Mouse (Mus musculus) liver, embryonic 14.5 days (tissue): ENCODE data around the gene Fmnl3. TPM values are rescaled to one million over a fixed set of nuclear protein-coding genes. Genes with fewer than 3 reads are reported as not detected.

Experiments
- ATAC-seq: fragments of 200-750 bp; cut with Nextera tagmentation; 2 replicates; pipeline ENCODE4 v1.8.0; 2017; ENCODE audit warnings: moderate number of reproducible peaks, mild to moderate bottlenecking, moderate library complexity; ENCODE audit not compliant: insufficient read depth
- DNase-seq, 3 experiments: peaks; one replicate each; pipeline ENCODE4 v3.0.0-alpha.2; 2012 to 2013; ENCODE audit warnings: low read depth in 3 of 3, low spot score in 3 of 3
- H3K27ac ChIP-seq: fragments of 300-500 bp; sonication (generic); 2 replicates; pipeline ENCODE4 v1.5.1; 2014; ENCODE audit warnings: moderate library complexity, mild to moderate bottlenecking, control low read depth, inconsistent platforms
- H3K27me3 ChIP-seq: fragments of 300-500 bp; sonication (generic); 2 replicates; pipeline ENCODE4 v1.6.1; 2014; ENCODE audit warnings: mild to moderate bottlenecking, low read length, moderate library complexity; ENCODE audit not compliant: control insufficient read depth, insufficient read depth
- H3K36me3 ChIP-seq: fragments of 300-500 bp; sonication (generic); replicated peaks from 2 replicates; pipeline ENCODE4 v1.6.1; 2014; ENCODE audit warnings: low read depth; ENCODE audit not compliant: control insufficient read depth, insufficient read depth
- H3K4me1 ChIP-seq, 2 experiments: fragments of 200-500 bp in 1 of 2; fragments of 300-500 bp in 1 of 2; sonication (generic) in 1 of 2; replicated peaks; 2 replicates each; pipeline ENCODE4 v1.6.1; 2012 to 2014; ENCODE audit warnings: antibody characterized with exemption in 1 of 2, inconsistent platforms in 1 of 2, low read length in 1 of 2; ENCODE audit not compliant: control insufficient read depth in 2 of 2, insufficient read depth in 2 of 2
- H3K4me2 ChIP-seq: fragments of 300-500 bp; sonication (generic); 2 replicates; pipeline ENCODE4 v1.6.1; 2014; ENCODE audit warnings: low read depth, mild to moderate bottlenecking, control low read depth, moderate library complexity
- H3K4me3 ChIP-seq, 2 experiments: fragments of 200-500 bp in 1 of 2; fragments of 300-500 bp in 1 of 2; sonication (generic) in 1 of 2; 2 replicates each; pipeline ENCODE4 v1.5.1; 2012 to 2014; ENCODE audit warnings: low read depth in 2 of 2, low read length in 2 of 2, mild to moderate bottlenecking in 2 of 2, control low read depth in 1 of 2, inconsistent platforms in 1 of 2, moderate library complexity in 1 of 2; ENCODE audit not compliant: insufficient read depth in 1 of 2
- H3K9ac ChIP-seq: fragments of 300-500 bp; sonication (generic); replicated peaks from 2 replicates; pipeline ENCODE4 v1.6.1; 2014; ENCODE audit warnings: mild to moderate bottlenecking, control low read depth, moderate library complexity
- H3K9me3 ChIP-seq: fragments of 300-500 bp; sonication (generic); 2 replicates; pipeline ENCODE4 v1.6.1; 2016; ENCODE audit warnings: low read length, mixed read lengths; ENCODE audit not compliant: control insufficient read depth
- CTCF ChIP-seq: IDR thresholded peaks from 2 replicates; pipeline ENCODE4 v1.5.1; 2016; ENCODE audit warnings: antibody characterized with exemption, low read depth, control low read depth
- EP300 ChIP-seq: IDR thresholded peaks from 2 replicates; pipeline ENCODE4 v1.6.1; 2016; ENCODE audit warnings: antibody characterized with exemption, low read depth
- WGBS: fragments of 180-500 bp; shearing (Covaris S2); extraction: QIAGEN DNeasy Blood & Tissue Kit; methylation state at CpG from one replicate; pipeline ENCODE4 v1.1.7; 2014; ENCODE audit not compliant: insufficient replicate concordance; 5-methylcytosine and 5-hydroxymethylcytosine counted together
- polyA plus RNA-seq, 2 experiments: library from polyadenylated mRNA; depleted of rRNA in 1 of 2; stranded (reverse) in 1 of 2; unstranded in 1 of 2; fragments of >200 nt; fragmentation: Nextera tagmentation in 1 of 2; extraction: Ambion mirVana in 1 of 2; gene quantifications; 2 replicates each; pipeline versions ENCODE4 v1.2.1 to v1.2.3; 2012 to 2014

The Fmnl3 gene
- 3.2 and 3.7 TPM in 2 replicates for polyA plus RNA-seq (2012; rRNA removed)
- polyA plus RNA-seq (2014; fragmentation: Nextera tagmentation; extraction: Ambion mirVana) = 1.4 and 1.5 TPM in 2 replicates

DNA sequence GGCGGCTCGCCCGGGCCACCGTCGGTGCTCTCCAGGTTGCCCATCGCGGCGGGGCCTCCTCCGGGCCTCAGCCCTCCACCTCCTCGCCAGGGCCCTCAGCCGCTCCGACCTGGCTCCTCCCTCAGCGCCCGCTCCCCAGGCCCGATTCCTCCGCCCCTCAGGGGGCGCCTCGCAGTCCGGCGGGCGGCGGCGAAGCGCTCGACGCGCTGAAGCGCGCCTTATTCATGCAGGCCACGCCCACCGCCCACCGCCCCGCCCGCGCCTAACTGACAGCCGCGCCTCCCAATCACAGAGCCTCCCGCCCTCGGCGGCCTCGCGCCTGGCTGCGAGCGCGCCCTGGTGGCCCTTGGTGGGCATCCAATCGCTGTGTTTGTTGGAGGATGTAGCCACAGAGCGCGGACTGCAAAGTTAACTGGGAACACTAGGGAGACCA, at the start of gene Fmnl3:
TSS of gene Fmnl3 (minus strand) at position 224 of the 433 bp plus-strand sequence.
- Histone ChIP-seq H3K27me3 (peaks cover 23% of the 10 kb centered on the region), H3K4me3 (peak within 1 kb of the TSS; percentile 54 to 65), H3K4me2 (peak within 1 kb of the TSS; percentile 64), H3K9me3 (no peaks in the 10 kb centered on the region), H3K27ac (no peak within 1 kb of the TSS), H3K4me1 (peaks cover 0 to 3% of the 10 kb centered on the region in 2 experiments; a peak in 2 of 4 replicates), H3K36me3 (no peaks in the 10 kb centered on the region), H3K9ac (peak within 1 kb of the TSS; percentile 16)
- DNase-seq = peak; percentile 60 to 64 (median 62)
- TF ChIP-seq EP300 (no peak), CTCF (peak; percentile 82)
- peak; percentile 85 for ATAC-seq
- WGBS = under 1% methylated on average over 47 of the region's 48 CpGs

DNA sequence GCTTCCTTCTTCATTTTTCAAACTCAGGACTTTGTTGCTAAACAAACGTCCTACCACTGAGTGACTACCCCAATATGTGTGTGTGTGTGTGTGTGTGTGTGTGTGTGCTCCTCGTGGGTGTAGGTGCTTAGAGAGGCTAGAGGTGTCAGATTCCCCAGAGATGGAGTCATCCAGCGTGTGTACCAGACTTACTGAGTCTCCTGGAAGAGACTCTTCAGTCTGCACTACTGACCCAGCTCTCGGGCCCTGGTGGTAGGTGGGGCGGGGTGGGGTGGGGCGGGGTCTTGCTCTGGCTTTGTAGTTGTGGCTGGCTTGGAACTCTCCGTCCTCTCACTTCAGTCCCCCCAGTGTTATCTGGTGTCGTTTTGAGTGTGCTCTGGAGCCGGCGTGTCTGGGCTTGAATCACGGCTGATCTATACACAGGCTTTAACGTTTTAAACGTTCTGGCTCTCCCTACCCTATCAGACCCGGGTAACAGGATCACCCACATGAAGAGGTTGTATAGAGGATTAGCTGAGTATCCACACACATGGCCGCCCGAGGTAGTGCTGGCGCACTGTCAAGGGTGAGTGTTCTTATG, 47.5 kb upstream of the Fmnl3 start:
- no peaks in the 10 kb centered on the region for H3K9me3 ChIP-seq
- H3K36me3 ChIP-seq = no peaks in the 10 kb centered on the region
- no peak overlapping the region for H3K4me2 ChIP-seq
- no peaks in the 10 kb centered on the region for H3K27me3 ChIP-seq
- H3K4me1 ChIP-seq = peaks cover 0 to 13% of the 10 kb centered on the region in 2 experiments; a peak in 2 of 4 replicates
- TF ChIP-seq EP300 (no peak), CTCF (no peak)
- H3K4me3 ChIP-seq = no peak overlapping the region
- ATAC-seq = no peak
- no peak overlapping the region for H3K9ac ChIP-seq
- WGBS = 29% methylated on average over 17 of the region's 17 CpGs
- H3K27ac ChIP-seq = no peak overlapping the region
- DNase-seq = no peak

DNA sequence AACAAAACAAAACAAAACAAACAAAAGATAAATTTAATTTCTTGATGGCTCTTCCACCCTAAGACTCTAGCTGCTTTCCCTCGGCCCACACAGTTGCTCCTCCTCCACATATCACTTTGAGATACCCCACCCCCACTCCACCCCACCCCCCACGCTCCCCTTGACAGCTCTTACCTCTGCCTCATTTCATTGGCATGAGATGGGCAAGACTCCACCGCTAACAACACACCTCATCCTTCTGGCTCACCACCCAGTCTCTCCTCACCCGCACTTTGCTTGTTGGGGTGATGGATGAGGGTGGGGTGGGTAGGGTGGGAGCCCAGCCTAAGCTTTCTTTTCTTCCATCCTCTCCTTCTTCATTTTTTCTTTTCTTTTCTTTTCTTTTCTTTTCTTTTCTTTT, 46.7 kb upstream of the Fmnl3 start:
- no peak for DNase-seq
- Histone ChIP-seq H3K4me1 (peaks cover 0 to 13% of the 10 kb centered on the region in 2 experiments; a peak in 2 of 4 replicates), H3K9me3 (no peaks in the 10 kb centered on the region), H3K36me3 (no peaks in the 10 kb centered on the region), H3K4me2 (peak overlapping the region; percentile 29), H3K27ac (no peak overlapping the region), H3K9ac (no peak overlapping the region; the same call in 1 of the 2 replicates), H3K27me3 (no peaks in the 10 kb centered on the region), H3K4me3 (no peak overlapping the region)
- 33% methylated on average over 4 of the region's 4 CpGs for WGBS
- no peak for TF ChIP-seq CTCF
- TF ChIP-seq EP300 = no peak
- ATAC-seq = no peak

DNA sequence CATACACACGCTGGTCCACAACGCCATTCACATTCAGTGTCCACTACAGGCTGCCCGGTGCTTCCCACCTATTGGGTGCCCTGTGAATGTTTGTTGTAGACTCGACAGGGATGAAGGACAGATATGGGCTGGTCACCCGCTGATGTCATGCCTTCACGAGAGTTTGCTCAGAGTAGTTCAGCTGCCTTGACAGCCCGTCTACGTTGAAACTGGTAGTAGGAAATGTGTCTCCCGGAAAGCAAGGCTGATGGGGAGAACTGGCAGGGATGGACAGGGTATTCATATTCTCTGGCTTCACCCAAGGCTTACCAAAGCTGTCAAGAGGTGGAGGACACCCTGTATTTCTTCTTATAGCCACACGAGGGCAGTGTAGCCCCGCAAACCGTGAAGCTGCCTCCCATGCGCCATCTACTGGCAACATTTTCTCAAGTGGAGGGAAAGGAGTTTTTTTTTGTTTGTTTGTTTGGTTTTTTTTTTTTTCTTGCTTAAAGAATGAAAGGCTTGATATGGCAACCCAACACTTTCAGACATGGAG, 46.1 kb upstream of the Fmnl3 start:
- H3K9me3 ChIP-seq = no peaks in the 10 kb centered on the region
- H3K36me3 ChIP-seq = no peaks in the 10 kb centered on the region
- no peaks in the 10 kb centered on the region for H3K27me3 ChIP-seq
- no peak overlapping the region for H3K27ac ChIP-seq
- H3K4me1 ChIP-seq = peaks cover 0 to 11% of the 10 kb centered on the region in 2 experiments; a peak in 2 of 4 replicates
- no peak overlapping the region; the same call in 1 of the 2 replicates for H3K9ac ChIP-seq
- 13% methylated on average over 13 of the region's 13 CpGs for WGBS
- no peak overlapping the region for H3K4me3 ChIP-seq
- peak; percentile 43; the same call in 1 of the 2 replicates for ATAC-seq
- TF ChIP-seq CTCF (peak; percentile 100), EP300 (no peak)
- peak; percentile 73 to 80 (median 74) for DNase-seq
- H3K4me2 ChIP-seq = peak overlapping the region; percentile 36

DNA sequence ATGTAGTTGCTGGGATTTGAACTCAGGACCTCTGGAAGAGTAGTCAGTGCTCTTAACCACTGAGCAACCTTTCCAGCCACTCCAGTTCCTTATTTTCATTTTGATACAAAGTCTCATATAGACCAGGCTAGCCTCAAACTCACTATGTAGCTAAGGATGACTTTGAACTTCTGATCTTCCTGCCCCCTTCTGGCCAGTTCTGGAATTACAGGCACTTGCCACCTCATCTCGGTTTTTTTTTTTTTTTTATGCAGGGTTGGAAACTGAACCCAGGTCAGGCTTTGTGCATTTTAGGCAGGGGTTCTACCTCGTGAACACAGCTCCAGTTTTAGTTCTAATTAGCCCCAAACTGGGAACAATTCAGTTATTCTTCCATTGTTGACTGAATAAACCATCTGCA, 45.5 kb upstream of the Fmnl3 start:
- H3K4me3 ChIP-seq = no peak overlapping the region
- TF ChIP-seq CTCF (peak; percentile 73), EP300 (no peak)
- no peak overlapping the region for H3K9ac ChIP-seq
- H3K36me3 ChIP-seq = no peaks in the 10 kb centered on the region
- H3K27ac ChIP-seq = no peak overlapping the region
- peak; percentile 37 to 47 (median 41) for DNase-seq
- ATAC-seq = no peak
- 10% methylated on average over 2 of the region's 2 CpGs for WGBS
- H3K4me1 ChIP-seq = peaks cover 0 to 7% of the 10 kb centered on the region in 2 experiments; a peak in 2 of 4 replicates
- H3K4me2 ChIP-seq = peak overlapping the region; percentile 36; the same call in 1 of the 2 replicates
- no peaks in the 10 kb centered on the region for H3K27me3 ChIP-seq
- no peaks in the 10 kb centered on the region for H3K9me3 ChIP-seq
